Mouse (Mus musculus) liver, embryonic 16.5 days (tissue): Measurements from ENCODE around the gene Tmem156. TPM values are rescaled to one million over a fixed set of nuclear protein-coding genes. Genes with fewer than 3 reads are reported as not detected.

Experiments used
- ATAC-seq: fragments of 200-750 bp; cut with Nextera tagmentation; 2 replicates; pipeline ENCODE4 v1.8.0; 2017; ENCODE audit warnings: low read depth, mild to moderate bottlenecking, moderate number of reproducible peaks, moderate library complexity
- H3K27ac ChIP-seq: fragments of 300-500 bp; sonication (generic); 2 replicates; pipeline ENCODE4 v1.5.1; 2014; ENCODE audit warnings: mild to moderate bottlenecking, low read length
- H3K27me3 ChIP-seq: fragments of 300-500 bp; sonication (generic); 2 replicates; pipeline ENCODE4 v1.6.1; 2014; ENCODE audit warnings: low read depth, low read length, mixed read lengths; ENCODE audit not compliant: control insufficient read depth, insufficient read depth
- H3K36me3 ChIP-seq: fragments of 300-500 bp; sonication (generic); 2 replicates; pipeline ENCODE4 v1.6.1; 2014; ENCODE audit warnings: mild to moderate bottlenecking; ENCODE audit not compliant: control insufficient read depth, insufficient read depth
- H3K4me1 ChIP-seq: fragments of 300-500 bp; sonication (generic); 2 replicates; pipeline ENCODE4 v1.6.1; 2014; ENCODE audit warnings: low read depth, low read length, mixed read lengths; ENCODE audit not compliant: control insufficient read depth
- H3K4me2 ChIP-seq: fragments of 300-500 bp; sonication (generic); 2 replicates; pipeline ENCODE4 v1.6.1; 2014; ENCODE audit warnings: low read depth, low read length, mixed read lengths
- H3K4me3 ChIP-seq: fragments of 300-500 bp; sonication (generic); 2 replicates; pipeline ENCODE4 v1.5.1; 2014; ENCODE audit warnings: low read depth, mild to moderate bottlenecking, low read length
- H3K9ac ChIP-seq: fragments of 300-500 bp; sonication (generic); 2 replicates; pipeline ENCODE4 v1.6.1; 2014; ENCODE audit warnings: low read depth, low read length
- H3K9me3 ChIP-seq: fragments of 300-500 bp; sonication (generic); replicated peaks from 2 replicates; pipeline ENCODE4 v1.6.1; 2016; ENCODE audit warnings: low read length; ENCODE audit not compliant: control insufficient read depth
- WGBS: fragments of 180-500 bp; shearing (Covaris S2); extraction: QIAGEN DNeasy Blood & Tissue Kit; methylation state at CpG from one replicate; pipeline ENCODE4 v1.1.7; 2014; ENCODE audit not compliant: insufficient replicate concordance; 5-methylcytosine and 5-hydroxymethylcytosine counted together
- polyA plus RNA-seq: library from polyadenylated mRNA; unstranded; fragments of >200 nt; fragmentation: Nextera tagmentation; extraction: Ambion mirVana; gene quantifications from 2 replicates; pipeline ENCODE4 v1.2.1, GENCODE M21; 2015

Tmem156 gene
- 0.64 and 0.72 TPM in 2 replicates for polyA plus RNA-seq

DNA sequence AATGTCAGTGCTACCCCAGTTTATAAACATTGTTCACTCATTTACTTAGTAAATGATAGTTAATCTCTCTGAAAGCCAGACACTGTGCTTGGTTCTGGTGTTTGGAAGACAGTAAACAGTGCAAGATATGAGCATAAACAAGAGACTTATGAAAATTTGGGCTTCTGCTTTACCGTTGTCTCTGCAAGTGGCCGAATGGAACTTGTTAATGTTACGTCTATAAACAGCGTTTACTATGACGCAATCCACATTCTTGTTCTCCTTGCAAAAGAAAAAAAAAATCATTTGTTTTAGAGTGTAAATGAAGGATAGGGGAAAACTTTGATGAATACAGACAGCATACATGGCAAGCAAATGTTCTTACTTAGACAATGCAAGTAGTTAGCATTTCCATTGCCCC is at the start of gene Tmem156:
TSS of gene Tmem156 (minus strand) at position 212 of the 400 bp plus-strand sequence.
- Histone ChIP-seq H3K9ac (no peak within 1 kb of the TSS), H3K4me2 (no peak within 1 kb of the TSS), H3K36me3 (no peaks in the 10 kb centered on the region), H3K9me3 (no peaks in the 10 kb centered on the region), H3K4me1 (no peaks in the 10 kb centered on the region; the same call in 1 of the 2 replicates), H3K4me3 (0 out of 2 replicates have a peak within 1 kb of the TSS, but pooled peaks have one; percentile 20), H3K27me3 (no peaks in the 10 kb centered on the region), H3K27ac (no peak within 1 kb of the TSS)
- 52% methylated on average over 5 of the region's 5 CpGs for WGBS
- no peak for ATAC-seq

DNA sequence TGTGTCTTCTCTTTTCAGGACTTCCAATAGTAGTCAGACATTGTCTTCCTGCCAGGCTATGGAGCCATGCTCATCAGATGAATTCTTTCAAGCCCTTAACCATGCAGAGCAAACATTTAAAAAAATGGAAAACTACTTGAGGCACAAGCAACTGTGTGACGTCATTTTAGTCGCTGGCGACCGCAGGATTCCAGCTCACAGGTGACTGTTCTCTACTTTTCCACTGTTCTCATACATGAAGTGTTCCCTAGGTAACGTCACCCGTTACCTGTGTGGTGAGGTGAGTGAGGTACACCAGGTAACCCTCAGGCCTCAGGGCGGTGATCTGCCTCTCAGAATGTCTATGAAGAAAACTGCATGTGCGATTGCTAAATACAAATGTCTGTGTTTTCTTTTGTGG is 49.3 kb upstream of the Tmem156 start:
- Histone ChIP-seq H3K4me2 (no peak overlapping the region), H3K27ac (no peak overlapping the region), H3K27me3 (no peaks in the 10 kb centered on the region), H3K4me1 (no peaks in the 10 kb centered on the region), H3K9ac (no peak overlapping the region), H3K4me3 (no peak overlapping the region), H3K36me3 (no peaks in the 10 kb centered on the region), H3K9me3 (no peaks in the 10 kb centered on the region)
- ATAC-seq = no peak
- WGBS = 79% methylated on average over 8 of the region's 8 CpGs

DNA sequence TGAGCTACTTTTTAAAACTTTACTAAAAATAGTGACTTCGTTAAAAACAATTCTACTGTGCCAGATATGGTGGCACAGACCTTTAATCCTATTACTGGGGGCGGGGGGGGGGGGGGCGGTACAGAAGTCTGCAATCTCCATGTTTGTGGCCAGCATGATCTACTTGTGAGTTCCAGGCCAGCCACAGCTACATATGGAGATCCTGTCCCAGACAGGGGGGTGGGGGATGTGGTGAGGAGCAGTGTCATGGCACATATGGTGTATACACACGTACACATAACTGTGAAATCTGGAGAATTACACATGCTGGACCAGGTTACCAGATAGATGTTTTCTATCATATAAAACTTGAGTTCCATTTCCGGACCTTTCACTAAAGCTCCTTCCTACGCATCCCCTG is 45.1 kb upstream of the Tmem156 start:
- Histone ChIP-seq H3K4me1 (no peaks in the 10 kb centered on the region), H3K27ac (no peak overlapping the region), H3K4me2 (no peak overlapping the region), H3K4me3 (no peak overlapping the region), H3K9ac (no peak overlapping the region), H3K27me3 (no peaks in the 10 kb centered on the region), H3K36me3 (no peaks in the 10 kb centered on the region), H3K9me3 (no peaks in the 10 kb centered on the region)
- 72% methylated on average over 6 of the region's 6 CpGs for WGBS
- no peak for ATAC-seq

DNA sequence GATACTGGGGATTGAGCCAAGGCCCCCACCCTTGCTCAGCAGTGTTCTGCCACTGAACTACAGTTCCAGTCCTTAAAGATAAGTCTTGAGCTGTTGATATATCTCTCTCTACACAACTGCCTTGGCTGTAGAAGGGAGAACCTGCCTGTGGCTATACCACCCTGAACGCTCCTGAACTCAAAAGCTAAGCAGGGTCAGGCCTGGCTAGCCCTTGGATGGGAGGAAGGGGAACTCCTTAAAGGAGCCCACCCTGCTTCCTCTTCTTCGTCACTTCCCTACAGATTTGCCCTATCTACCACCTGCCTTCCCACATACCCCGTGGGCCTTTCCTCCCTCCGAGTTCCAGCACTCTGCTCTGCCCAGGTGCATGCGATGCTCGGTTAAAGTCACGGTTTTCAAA is 44.2 kb upstream of the Tmem156 start:
- H3K27me3 ChIP-seq = no peaks in the 10 kb centered on the region
- H3K4me1 ChIP-seq = no peaks in the 10 kb centered on the region
- no peak overlapping the region for H3K9ac ChIP-seq
- ATAC-seq = no peak
- H3K4me2 ChIP-seq = no peak overlapping the region
- no peaks in the 10 kb centered on the region for H3K9me3 ChIP-seq
- H3K36me3 ChIP-seq = no peaks in the 10 kb centered on the region
- H3K27ac ChIP-seq = no peak overlapping the region
- H3K4me3 ChIP-seq = no peak overlapping the region
- 51% methylated on average over 7 of the region's 7 CpGs for WGBS

DNA sequence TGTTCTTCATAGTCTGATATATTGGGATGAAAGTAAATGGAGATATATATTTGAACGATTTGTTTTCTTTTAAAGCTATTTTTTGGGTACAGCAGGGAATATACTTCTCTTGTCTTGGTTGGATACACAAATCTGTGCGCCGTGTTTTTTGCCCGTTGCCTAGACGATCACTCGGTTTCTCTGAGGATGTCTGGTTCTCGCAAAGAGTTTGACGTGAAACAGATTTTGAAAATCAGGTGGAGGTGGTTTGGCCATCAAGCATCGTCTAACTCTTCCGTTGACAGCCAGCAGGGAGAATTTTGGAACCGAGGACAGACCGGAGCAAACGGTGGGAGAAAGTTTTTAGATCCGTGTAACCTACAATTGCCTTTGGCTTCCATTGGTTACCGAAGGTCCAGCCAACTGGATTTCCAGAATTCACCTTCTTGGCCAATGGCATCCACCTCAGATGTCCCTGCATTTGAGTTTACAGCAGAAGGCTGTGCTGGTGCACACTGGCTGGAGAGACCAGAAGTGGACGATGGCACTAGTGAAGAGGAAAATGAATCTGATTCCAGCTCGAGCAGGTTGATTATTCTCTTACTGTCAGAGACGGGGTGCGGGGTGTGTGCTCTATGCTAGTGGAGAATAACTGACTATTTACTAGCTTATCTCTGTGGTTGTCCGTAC is 39.4 kb upstream of the Tmem156 start:
- H3K4me3 ChIP-seq = no peak overlapping the region
- H3K9ac ChIP-seq = no peak overlapping the region
- H3K27me3 ChIP-seq = no peaks in the 10 kb centered on the region
- H3K36me3 ChIP-seq = no peaks in the 10 kb centered on the region
- 36% methylated on average over 20 of the region's 20 CpGs for WGBS
- H3K9me3 ChIP-seq = no peaks in the 10 kb centered on the region
- no peaks in the 10 kb centered on the region for H3K4me1 ChIP-seq
- no peak for ATAC-seq
- peak overlapping the region; percentile 36 for H3K4me2 ChIP-seq
- no peak overlapping the region for H3K27ac ChIP-seq

DNA sequence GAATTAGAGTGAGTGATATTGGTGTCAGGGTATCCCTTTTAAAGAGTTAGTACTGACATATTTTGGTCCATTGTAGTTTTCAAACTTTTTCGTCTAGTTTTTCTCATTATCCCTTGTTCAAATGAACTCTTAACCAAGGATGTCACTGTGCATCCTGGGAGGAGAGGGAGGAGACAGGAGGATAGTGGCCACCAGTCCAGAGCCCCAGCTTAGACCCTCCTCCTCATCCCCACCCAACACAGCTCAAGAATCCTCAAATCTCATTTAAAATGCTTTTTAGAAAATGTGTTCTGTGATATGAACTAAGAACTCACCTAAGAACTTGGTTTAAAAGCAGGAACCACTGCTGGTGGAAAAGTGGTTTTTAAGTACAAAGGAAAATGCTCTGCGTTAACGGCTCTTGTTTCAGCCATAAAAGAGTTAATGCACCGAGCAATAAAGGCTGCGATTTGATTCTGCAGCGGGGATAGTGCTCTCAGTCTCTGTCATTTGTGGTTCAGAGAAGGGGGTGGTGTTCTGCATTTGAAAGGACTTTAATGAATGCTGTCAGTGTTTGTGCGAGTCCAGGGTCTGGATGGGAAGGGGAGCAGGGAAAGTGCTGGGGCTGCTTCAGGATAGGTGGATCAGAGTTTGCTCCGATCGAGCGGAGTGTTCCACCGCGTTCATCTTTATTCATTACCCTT is 38.7 kb upstream of the Tmem156 start:
- WGBS = 35% methylated on average over 12 of the region's 12 CpGs
- Histone ChIP-seq H3K4me2 (peak overlapping the region; percentile 36), H3K27ac (no peak overlapping the region), H3K4me1 (no peaks in the 10 kb centered on the region), H3K4me3 (no peak overlapping the region), H3K36me3 (no peaks in the 10 kb centered on the region), H3K27me3 (no peaks in the 10 kb centered on the region), H3K9me3 (no peaks in the 10 kb centered on the region), H3K9ac (no peak overlapping the region)
- ATAC-seq = no peak

DNA sequence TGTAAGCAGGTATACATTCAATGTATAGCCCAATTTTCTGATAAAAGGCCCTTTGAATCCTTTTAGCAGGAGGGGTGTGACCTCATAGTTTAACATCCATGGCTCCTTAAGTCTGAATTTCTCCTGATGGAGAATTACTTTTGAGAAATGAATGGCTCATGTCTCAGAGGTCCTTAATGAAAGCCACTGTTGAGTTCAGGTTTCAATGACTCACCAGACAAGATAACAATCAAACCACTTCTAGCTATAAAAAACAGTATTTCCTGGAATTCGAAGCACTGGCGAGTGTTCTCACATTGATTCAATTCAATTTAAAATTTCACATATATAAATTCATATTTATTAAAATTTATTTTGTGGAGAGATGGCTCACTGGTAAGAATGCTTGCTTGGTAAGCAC is 36.5 kb upstream of the Tmem156 start:
- Histone ChIP-seq H3K4me1 (no peaks in the 10 kb centered on the region), H3K36me3 (no peaks in the 10 kb centered on the region), H3K4me2 (no peak overlapping the region), H3K27me3 (no peaks in the 10 kb centered on the region), H3K9ac (no peak overlapping the region), H3K4me3 (no peak overlapping the region), H3K27ac (no peak overlapping the region), H3K9me3 (no peaks in the 10 kb centered on the region)
- no peak for ATAC-seq
- 46% methylated on average over 2 of the region's 2 CpGs for WGBS

DNA sequence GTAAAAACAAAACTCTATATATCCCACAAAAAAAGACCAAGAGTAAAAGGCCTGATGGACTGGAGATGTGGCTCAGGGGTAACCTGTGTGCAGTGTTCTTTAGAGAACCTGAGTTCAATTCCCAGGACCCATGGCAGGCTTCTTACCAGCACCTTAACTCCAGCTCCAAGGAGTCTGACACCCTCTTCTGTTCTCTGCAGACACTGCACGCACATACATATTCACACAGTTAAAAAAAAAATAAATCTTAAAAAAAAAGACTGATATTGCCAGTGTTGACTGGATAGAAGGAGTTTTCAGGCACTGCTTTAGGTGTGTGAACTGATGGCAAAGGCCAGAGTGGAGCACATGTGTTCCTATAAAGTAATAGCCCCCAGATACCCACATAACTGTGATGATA is 34.2 kb upstream of the Tmem156 start:
- Histone ChIP-seq H3K4me3 (no peak overlapping the region), H3K27me3 (no peaks in the 10 kb centered on the region), H3K9me3 (no peaks in the 10 kb centered on the region), H3K36me3 (no peaks in the 10 kb centered on the region), H3K4me2 (no peak overlapping the region), H3K9ac (no peak overlapping the region), H3K4me1 (no peaks in the 10 kb centered on the region), H3K27ac (no peak overlapping the region)
- WGBS = 74% methylated on average over 1 of the region's 1 CpGs
- no peak for ATAC-seq

DNA sequence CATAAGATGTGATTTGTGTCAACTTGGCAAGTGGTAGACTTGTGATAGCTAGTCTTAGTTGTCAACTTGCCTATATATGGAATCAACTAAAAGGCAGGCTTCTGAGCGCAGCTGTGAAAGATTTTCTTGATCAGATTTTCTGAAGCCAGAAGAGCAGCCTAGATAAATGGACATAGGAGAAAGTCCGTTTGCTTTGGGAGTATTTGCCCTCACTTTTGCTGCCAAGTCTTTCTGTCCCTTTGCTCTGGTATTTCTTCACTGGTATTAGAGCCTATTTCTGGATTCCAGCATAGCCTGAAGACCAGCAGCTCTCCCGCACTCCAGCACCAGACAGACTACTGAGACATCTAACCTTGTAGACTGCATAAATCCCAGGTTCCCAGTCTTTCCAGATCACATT is 30.7 kb upstream of the Tmem156 start:
- no peak for ATAC-seq
- Histone ChIP-seq H3K27me3 (no peaks in the 10 kb centered on the region), H3K27ac (no peak overlapping the region), H3K4me2 (no peak overlapping the region), H3K4me3 (no peak overlapping the region), H3K9ac (no peak overlapping the region), H3K9me3 (no peaks in the 10 kb centered on the region), H3K36me3 (no peaks in the 10 kb centered on the region), H3K4me1 (no peaks in the 10 kb centered on the region; the same call in 1 of the 2 replicates)
- WGBS = 64% methylated on average over 3 of the region's 3 CpGs
